Mouse (Mus musculus) spleen, postnatal 4 days (tissue): ENCODE measurements around the gene Ass1.

ENCODE experiments used
- DNase-seq, 2 experiments: peaks; one replicate each; pipeline ENCODE4 v3.0.0; 2022; ENCODE audit warnings: low spot score in 2 of 2

The Ass1 gene

GRCm38 (mm10) chr2:31469931-31470682 lies at the start of gene Ass1:
TSS of gene Ass1 (plus strand) at chr2:31470207.
- DNase-seq: peak; percentile 76 to 86

GRCm38 (mm10) chr2:31420914-31421313 lies 49.1 kb upstream of the Ass1 start:
- DNase-seq: no peak

GRCm38 (mm10) chr2:31422576-31422975 lies 47.4 kb upstream of the Ass1 start:
- no peak for DNase-seq

GRCm38 (mm10) chr2:31431477-31431876 lies 38.5 kb upstream of the Ass1 start:
- DNase-seq: no peak

- no peak for DNase-seq
Observed at GRCm38 (mm10) chr2:31434746-31435145, 35.3 kb upstream of the Ass1 start.

GRCm38 (mm10) chr2:31435567-31435966 lies 34.4 kb upstream of the Ass1 start:
- no peak for DNase-seq

- DNase-seq: no peak
Observed at GRCm38 (mm10) chr2:31437480-31438245, 32.3 kb upstream of the Ass1 start.

GRCm38 (mm10) chr2:31439576-31439975 lies 30.4 kb upstream of the Ass1 start:
- no peak for DNase-seq

- no peak for DNase-seq
Observed at GRCm38 (mm10) chr2:31442480-31443160, 27.4 kb upstream of the Ass1 start.

GRCm38 (mm10) chr2:31446036-31446435 lies 24.0 kb upstream of the Ass1 start:
- no peak for DNase-seq

GRCm38 (mm10) chr2:31446456-31446855 lies 23.6 kb upstream of the Ass1 start:
- no peak for DNase-seq

GRCm38 (mm10) chr2:31447536-31447935 lies 22.5 kb upstream of the Ass1 start:
- no peak for DNase-seq

- DNase-seq: no peak
Observed at GRCm38 (mm10) chr2:31448756-31449440, 21.1 kb upstream of the Ass1 start.

- no peak for DNase-seq
Observed at GRCm38 (mm10) chr2:31449441-31449815, 20.6 kb upstream of the Ass1 start.

GRCm38 (mm10) chr2:31449902-31450301 lies 20.1 kb upstream of the Ass1 start:
- DNase-seq: no peak

- DNase-seq: no peak
Observed at GRCm38 (mm10) chr2:31450661-31451060, 19.3 kb upstream of the Ass1 start.

GRCm38 (mm10) chr2:31451530-31451929 lies 18.5 kb upstream of the Ass1 start:
- DNase-seq: no peak

GRCm38 (mm10) chr2:31453011-31453410 lies 17.0 kb upstream of the Ass1 start:
- DNase-seq: no peak

- DNase-seq: no peak
Observed at GRCm38 (mm10) chr2:31453559-31454177, 16.3 kb upstream of the Ass1 start.

- no peak for DNase-seq
Observed at GRCm38 (mm10) chr2:31454280-31454679, 15.7 kb upstream of the Ass1 start.

- DNase-seq: no peak
Observed at GRCm38 (mm10) chr2:31455418-31455817, 14.6 kb upstream of the Ass1 start.

GRCm38 (mm10) chr2:31458460-31458859 lies 11.5 kb upstream of the Ass1 start:
- DNase-seq: no peak
